Mouse (Mus musculus): ENCODE measurements at regions not wholly inside any gene's neighbourhood (a gene's known extent, or its start where the extent isn't known, plus 50 kb on each side); places are given as distances from the start of the nearest gene placed in this dataset.

DNA sequence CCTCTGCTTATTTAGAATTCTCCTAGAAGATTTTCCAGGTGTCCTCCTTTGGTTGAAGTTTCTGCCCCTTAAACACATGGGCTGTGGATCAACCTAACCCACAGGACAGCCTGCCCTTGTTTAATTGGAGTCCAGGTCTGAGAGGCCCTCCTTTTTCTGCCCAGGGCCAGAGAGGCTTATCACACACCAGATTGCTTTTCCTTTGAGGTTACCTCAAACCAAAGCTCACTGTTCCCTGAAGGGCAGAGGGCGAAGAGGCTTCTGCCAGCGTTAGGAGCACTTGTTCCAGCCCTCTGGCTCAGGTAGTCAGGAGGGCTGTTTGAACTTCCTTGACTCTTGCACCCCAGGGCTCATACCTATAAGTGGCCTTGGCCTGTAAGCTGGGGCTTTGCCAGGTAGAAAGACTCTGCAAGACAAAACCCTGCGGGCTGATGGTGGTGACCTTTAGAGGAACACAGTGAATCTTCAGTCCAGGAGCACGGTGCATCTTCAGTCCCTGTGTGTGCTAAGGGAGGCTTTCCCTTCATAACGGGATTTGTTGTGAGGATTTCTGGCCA, 81.1 kb upstream of the Plcl2 start:
- intact Hi-C loops (cut with DNase I): no loop called here
- DNase-seq: no peak

DNA sequence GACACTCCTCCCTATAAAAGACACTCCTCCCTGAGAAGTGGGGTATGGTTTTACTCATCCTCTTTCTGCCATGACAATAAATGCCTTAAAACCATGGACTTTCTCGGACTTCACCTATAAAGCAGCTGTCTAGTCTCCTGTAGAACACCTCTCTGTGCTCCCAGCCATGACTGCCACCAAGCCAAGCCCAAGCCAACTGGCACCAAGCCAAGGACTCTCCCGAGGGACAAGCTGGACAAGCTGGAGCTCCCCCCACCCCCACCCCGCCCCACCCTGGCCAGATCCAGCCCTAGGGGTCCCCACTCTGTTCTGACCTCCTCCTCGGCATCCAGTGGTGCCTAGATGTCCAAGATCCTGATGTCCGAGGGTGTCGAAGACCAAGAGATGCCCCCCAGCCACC, 76.6 kb upstream of the Plcl2 start:
- no peak for DNase-seq
- intact Hi-C loops (cut with DNase I): no loop called here

DNA sequence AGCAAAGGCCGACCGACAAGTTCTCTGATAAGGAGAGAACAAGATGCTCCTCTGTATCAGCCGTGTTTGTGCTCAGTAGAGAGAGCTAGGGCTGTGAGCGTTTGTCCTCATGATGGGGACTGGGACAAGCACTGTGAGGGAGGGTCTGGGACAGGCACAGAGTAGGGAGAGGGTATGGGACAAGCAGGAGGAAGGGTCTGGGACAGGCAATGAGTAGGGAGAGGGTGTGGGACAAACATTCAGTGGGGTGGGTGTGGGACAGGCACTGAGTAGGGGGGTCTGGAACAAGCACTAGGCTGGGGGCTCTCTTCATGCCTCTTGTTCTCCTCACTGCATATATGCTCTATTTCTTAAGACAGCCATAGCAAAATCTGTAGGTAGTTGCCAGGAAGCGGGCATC, 70.2 kb upstream of the Plcl2 start:
- no peak for DNase-seq
- intact Hi-C loops (cut with DNase I): no loop called here

DNA sequence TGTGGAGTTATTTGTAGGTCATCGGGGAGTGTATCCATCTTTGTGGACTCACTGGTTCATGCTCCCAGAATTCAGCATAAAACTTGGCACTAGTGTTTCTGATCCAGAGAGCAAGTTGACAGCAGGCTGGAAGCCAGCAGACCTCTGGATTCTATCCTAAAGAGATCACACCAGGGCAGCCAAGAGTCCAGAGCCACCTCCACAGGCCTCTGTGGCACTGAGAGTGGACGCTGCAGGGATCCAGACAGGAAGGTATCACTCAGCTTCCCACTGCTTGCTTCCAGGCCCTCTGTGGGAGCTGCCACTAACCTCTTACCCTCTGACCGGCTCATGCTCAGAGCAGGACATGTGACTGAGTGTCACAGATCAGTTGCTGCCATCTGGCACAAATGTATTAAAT, 69.8 kb upstream of the Plcl2 start:
- peak in 1 of 2 experiments; percentile 18 for DNase-seq
- intact Hi-C loops (cut with DNase I): no loop called here

DNA sequence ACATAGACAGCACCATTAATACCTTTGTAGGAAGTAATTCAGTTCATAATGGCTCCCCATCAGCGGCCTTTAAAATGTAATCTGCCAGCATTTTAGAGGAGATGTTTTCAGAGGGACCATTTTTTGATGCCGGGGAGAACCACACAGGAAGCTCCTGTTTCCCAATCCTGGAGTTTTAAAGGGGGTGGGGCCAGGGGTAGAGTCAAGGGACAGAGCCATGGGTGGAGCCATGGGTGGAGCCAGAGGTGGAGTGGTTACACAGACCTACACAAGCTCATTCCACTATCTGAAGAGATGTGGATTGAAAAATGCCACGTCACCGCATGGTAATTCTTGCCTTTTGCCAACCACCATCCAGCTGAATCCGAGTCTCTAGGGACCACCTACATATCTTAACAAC, 67.1 kb upstream of the Plcl2 start:
- DNase-seq: no peak
- intact Hi-C loops (cut with DNase I): loop anchor here (5.0 kb wide), 1 partner anchor 185 kb away; no protein-coding TSS in a partner anchor

DNA sequence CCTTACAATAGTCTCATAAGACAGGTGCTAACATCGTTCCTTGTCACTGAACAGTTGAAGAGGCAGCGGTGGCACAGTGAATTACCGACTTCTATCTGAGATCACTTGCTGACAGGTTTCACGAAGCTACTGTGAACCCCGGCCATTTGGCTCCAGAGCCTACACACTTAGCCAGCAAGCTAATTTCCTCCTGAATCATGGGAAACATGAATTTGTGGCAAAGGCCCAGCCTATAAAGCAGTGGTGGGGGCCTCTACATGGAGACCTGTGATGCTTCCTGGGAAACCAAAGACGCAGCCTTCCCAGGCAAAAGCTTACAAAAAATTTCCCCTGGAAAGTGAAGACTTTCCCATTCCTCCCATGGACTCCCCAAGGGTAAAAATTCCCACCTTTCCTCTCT, 66.3 kb upstream of the Plcl2 start:
- intact Hi-C loops (cut with DNase I): loop anchor here (5.0 kb wide), 1 partner anchor 184 kb away; no protein-coding TSS in a partner anchor
- no peak for DNase-seq

DNA sequence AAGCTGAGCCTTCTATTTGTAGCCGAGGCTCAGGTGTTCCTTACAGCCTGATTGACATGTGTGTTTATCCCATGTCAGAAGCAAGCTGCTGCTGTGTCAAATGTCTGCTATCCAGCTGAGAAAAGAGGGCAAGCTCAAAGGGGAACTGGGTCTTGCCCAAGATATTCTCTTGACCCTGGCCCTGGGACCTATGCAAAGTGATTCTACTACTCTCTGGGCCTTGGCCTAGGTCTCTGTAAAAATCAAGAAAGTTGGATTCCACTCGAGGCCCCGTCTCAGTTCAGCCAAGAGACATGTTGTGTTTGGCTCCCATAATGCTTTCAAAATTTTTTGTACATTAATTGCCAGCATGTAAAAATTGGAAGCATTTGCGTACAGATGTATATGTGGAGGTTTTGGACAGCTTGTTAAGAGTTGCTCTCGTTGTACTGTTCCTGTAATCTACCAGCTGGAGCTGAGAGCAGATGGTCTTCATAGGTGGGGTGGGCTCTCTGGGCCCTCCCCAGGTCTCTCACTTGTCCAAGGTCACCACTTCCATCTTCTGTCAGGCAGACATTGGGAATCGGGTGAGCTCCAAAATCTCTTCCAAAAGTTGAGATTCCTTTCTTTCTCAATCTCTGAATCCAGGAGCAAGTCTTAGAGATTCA, 65.7 kb upstream of the Plcl2 start:
- intact Hi-C loops (cut with DNase I): loop anchor here (5.0 kb wide), 1 partner anchor 184 kb away; no protein-coding TSS in a partner anchor
- no peak for DNase-seq

DNA sequence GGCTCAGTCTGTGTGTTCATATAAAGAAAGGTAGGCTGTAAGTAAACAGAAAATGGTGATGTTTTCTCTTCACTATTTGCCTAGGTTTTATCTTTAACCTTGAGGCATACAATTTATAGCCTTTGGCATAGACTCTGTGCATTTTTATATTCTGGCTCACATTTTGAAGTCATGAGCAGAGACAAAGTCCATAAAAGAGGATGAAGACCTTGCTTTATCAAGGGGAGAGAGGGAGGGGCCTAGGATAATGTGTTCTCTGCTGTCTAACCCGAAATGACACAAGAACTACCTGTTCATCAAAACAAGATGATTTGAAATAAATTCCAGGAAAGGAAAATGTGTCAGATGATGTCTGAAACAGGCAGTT, 65.2 kb upstream of the Plcl2 start:
- intact Hi-C loops (cut with DNase I): loop anchor here (5.0 kb wide), 1 partner anchor 183 kb away; no protein-coding TSS in a partner anchor

DNA sequence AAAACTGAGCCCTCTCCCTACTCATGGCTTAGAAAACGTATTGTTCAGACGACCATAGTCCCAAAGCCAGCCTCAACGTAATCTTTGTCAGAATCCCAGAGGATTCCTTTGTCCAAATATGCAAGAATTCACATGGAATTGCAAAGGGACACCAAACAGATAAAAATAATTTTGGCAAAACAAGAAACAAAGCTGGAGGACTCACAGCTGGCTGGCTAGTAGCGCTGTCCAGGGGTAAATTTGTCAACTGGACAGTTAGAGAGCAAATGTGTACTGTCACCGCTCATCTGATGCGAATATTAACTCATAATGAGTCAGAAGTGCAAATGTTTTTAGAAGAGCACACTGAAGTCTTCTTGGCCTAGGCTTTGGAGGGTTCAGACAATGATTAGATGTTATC, 60.5 kb upstream of the Plcl2 start:
- intact Hi-C loops (cut with DNase I): no loop called here
- DNase-seq: no peak

More for the DNA sequence above, 65.2 kb upstream of the Plcl2 start:
- DNase-seq: no peak

DNA sequence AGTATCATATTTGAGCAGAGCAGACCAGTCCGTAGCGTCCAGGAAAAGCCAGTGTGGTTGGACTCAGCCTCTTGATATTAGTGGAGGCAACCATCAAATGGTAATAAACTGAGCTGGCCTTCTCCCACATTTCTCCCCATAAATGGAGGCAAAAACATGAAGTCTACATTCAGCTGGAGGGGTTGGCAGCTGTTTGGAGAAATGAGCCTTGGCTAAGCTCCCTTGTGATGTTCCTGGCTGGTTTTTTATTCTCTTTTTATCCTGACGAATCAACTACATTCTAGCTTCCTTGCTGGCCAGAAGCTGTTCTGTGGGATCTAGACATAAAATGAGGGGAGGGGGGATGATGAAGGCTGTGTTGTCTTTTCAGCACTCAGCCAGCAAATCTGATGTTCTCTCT, 57.6 kb upstream of the Plcl2 start:
- DNase-seq: no peak
- intact Hi-C loops (cut with DNase I): no loop called here

DNA sequence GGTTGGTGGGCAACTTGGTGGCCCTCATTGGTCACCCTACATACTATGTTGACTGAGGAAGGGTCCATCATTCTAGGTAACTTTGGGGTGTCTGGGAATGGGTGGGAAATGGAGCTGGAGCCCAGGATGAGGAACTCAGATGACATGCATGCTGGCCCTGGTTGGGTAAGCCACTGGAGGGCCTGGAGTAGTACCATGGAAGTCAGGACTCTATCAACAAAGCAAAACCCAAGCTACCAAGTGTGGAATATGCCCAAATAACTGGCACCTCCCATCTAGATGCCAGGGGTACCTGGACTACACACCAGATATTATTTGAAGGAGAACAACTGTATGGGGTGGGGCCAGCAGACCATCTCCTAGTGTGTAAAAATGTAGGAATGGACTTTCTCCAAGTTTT, 55.7 kb upstream of the Plcl2 start:
- intact Hi-C loops (cut with DNase I): no loop called here
- no peak for DNase-seq

DNA sequence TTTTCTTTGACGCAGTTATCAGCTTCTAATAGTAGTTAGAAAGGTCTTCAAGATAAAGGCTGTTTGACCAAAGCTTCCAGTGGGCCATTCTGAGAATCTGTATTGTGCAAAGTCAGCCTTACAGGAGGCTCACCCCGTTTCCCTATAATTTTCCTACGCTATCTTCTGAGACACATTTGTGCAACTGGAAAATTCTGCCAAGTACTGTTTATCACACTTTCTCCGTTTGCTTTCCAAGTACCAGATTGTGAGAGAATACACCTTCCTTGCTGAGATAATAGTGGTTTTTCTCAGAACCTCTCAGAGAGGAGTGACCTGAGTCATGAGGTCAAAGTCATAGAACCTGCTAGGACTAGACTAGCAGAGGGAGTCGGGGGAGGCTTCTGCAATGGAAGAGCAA, 55.2 kb upstream of the Plcl2 start:
- no peak for DNase-seq
- intact Hi-C loops (cut with DNase I): no loop called here

DNA sequence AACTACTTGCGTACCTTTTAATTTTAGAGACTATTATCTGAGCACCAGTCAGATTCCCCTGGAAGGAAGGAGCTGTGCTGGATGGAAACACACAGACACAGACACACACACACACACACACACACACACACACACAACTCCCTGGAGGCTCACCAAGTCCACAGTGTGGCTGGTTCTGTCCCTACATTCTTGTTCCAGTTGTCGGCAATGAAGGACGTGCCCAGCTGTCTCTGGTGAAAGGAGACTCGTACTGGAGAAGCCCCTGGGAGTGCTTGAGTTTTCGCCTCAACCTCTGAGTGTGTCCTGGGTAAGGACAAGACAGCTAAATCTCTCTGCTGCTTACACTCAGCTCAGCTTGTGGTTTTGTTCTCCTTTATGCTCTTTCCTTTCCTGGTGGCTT, 54.3 kb upstream of the Plcl2 start:
- no peak for DNase-seq
- intact Hi-C loops (cut with DNase I): no loop called here

DNA sequence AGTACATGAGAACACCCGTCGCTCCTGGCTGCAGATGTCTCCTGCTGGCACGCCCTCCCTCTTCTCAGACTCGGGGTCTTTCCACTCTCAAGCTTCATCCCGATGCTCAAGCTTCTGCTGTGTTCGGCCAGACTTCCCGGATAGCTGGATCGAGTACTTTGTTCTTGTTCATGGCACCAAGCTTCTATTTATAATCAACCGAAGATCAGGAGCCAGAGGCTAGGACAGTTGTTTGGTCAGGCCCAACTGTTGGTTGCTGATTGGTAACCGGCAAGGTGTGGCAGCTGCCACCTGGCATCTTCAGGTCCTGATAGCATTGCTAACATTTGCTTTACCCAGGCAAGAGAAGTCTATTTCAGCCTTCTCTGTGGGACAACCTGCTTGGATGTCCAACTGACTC, 53.5 kb upstream of the Plcl2 start:
- intact Hi-C loops (cut with DNase I): no loop called here
- no peak for DNase-seq

DNA sequence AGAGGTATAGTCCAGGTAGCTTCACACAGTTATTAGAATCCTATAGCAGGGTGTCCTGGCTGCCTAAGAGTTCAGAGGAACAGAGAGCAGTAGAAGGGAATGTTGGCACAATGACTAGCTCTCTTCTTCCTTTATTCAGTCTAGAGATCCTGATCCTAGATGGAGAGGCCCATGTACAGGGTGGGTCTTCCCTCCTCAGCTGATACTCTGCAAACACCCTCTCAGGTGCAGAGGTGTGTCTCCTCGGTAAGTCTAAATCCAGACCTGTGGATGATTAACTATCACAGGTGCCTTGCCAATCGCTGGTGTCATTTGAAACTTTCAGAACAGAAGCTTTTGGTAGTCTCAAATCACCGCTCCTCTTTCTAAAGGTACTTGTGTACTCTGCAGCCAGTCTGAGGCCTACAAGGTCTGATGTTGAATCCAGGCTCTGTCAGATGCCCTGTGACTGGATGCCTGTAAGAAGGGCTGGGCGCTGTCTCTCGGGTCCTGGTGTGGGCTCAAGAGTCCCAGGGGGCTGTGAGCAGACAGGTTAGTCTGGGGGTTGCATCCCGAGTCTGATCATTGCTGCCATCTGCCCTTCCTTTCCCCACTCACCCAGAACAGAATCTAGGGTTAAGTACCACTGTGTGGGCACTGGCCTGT, 52.0 kb upstream of the Plcl2 start:
- no peak for DNase-seq
- intact Hi-C loops (cut with DNase I): no loop called here

DNA sequence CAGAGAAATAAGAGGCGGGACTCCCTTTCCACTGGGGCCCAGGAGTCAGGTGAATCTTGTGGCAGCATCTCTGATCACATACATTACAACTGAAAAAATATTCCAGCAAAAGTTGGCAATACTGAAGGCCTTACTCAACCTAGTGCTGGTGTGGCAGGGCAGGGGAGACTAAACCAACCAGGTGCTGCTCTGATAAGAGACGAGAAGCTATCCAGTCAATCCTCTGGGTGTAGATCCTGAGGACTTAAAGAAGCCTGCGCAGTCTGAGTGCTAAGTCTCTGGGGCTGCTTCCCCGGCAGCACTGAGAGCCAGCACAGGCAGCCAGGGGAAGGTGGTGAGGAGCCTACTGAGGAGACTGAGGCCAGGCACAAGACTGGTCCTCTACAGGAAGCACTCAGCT, 51.0 kb upstream of the Plcl2 start:
- intact Hi-C loops (cut with DNase I): no loop called here
- DNase-seq: no peak

Data from gastrocnemius, postnatal 36 days (tissue).